Comparison of ENCODE assay signal across 15 mouse cellular contexts in genomic region chr17:65548698-65549365, GRCm38 (mm10). TPM values are rescaled to one million over a fixed set of nuclear protein-coding genes. Genes with fewer than 3 reads are reported as not detected.
A peak's percentile ranks its signal among the peaks of the same experiment; 100 is the strongest.
DNase-seq lines count a peak whose midpoint lies in the region; ATAC-seq lines count a peak whose summit lies in the region.
"Had no signal": no experiment of that assay in that cellular context is flagged by ENCODE, and none has a peak within 500 bp of the region (broad histone marks: within the 10 kb centered on the region; RNA-seq: fewer than 3 reads in every experiment).

No protein-coding gene starts in this region.

- H3K4me3 ChIP-seq in heart, embryonic 11.5 days (ENCODE audit: low read depth, low read length) = no peak overlapping the region
- no peak overlapping the region for H3K4me3 ChIP-seq in heart, embryonic 16.5 days (ENCODE audit: low read length)
- H3K4me3 ChIP-seq in limb, embryonic 10.5 days = no peak overlapping the region
- H3K4me3 ChIP-seq: liver, embryonic 15.5 days; midbrain, embryonic 13.5 days had no signal

- WGBS in heart, embryonic 11.5 days (ENCODE audit: insufficient replicate concordance) = 71% methylated on average over 18 of the region's 18 CpGs
- WGBS in heart, embryonic 16.5 days = 49% methylated on average over 18 of the region's 18 CpGs
- 83% methylated on average over 18 of the region's 18 CpGs for WGBS in limb, embryonic 10.5 days

- no peaks in the 10 kb centered on the region for H3K4me1 ChIP-seq in heart, embryonic 11.5 days (ENCODE audit: control insufficient read depth, insufficient read depth, low read length)
- peaks cover 8% of the 10 kb centered on the region; the same call in 1 of the 2 replicates for H3K4me1 ChIP-seq in heart, embryonic 16.5 days (ENCODE audit: control insufficient read depth, insufficient read depth, low read length)
- H3K4me1 ChIP-seq in limb, embryonic 10.5 days = no peaks in the 10 kb centered on the region
- H3K4me1 ChIP-seq: midbrain, embryonic 13.5 days had no signal

- no peak overlapping the region for H3K9ac ChIP-seq in heart, embryonic 11.5 days (ENCODE audit: low read depth, low read length)
- H3K9ac ChIP-seq in heart, embryonic 16.5 days (ENCODE audit: low read length) = no peak overlapping the region
- H3K9ac ChIP-seq: liver, embryonic 15.5 days; midbrain, embryonic 13.5 days had no signal

- H3K36me3 ChIP-seq in heart, embryonic 11.5 days (ENCODE audit: control insufficient read depth, insufficient read depth, low read length) = no peaks in the 10 kb centered on the region
- no peaks in the 10 kb centered on the region for H3K36me3 ChIP-seq in heart, embryonic 16.5 days (ENCODE audit: control insufficient read depth, insufficient read depth)
- H3K36me3 ChIP-seq in limb, embryonic 10.5 days = no peaks in the 10 kb centered on the region
- H3K36me3 ChIP-seq: liver, embryonic 15.5 days; midbrain, embryonic 13.5 days had no signal

- ATAC-seq in heart, embryonic 11.5 days (replicated peaks; ENCODE audit: insufficient number of reproducible peaks, low FRiP score, low TSS enrichment) = no peak
- ATAC-seq in heart, embryonic 16.5 days (replicated peaks; ENCODE audit: extremely low read depth, insufficient read depth, low FRiP score) = peak; percentile 41; the same call in 1 of the 2 replicates
- ATAC-seq in granulocyte monocyte progenitor cell, adult 5-6 weeks (replicated peaks; ENCODE audit: poor library complexity, severe bottlenecking) = no peak
- ATAC-seq: CD4-positive, CD25-positive, alpha-beta regulatory T cell, adult 4 months; midbrain, embryonic 13.5 days; Patski had no signal

- H3K27me3 ChIP-seq in heart, embryonic 11.5 days (ENCODE audit: control insufficient read depth, insufficient read depth, low read length) = no peaks in the 10 kb centered on the region
- no peaks in the 10 kb centered on the region for H3K27me3 ChIP-seq in heart, embryonic 16.5 days (ENCODE audit: control insufficient read depth, insufficient read depth, low read length)
- H3K27me3 ChIP-seq in limb, embryonic 10.5 days (ENCODE audit: low read depth, poor library complexity, severe bottlenecking) = no peaks in the 10 kb centered on the region
- H3K27me3 ChIP-seq: liver, embryonic 15.5 days; midbrain, embryonic 13.5 days had no signal

- no peak overlapping the region for H3K27ac ChIP-seq in heart, embryonic 11.5 days (ENCODE audit: low read depth, low read length)
- peak overlapping the region; percentile 58 for H3K27ac ChIP-seq in heart, embryonic 16.5 days (ENCODE audit: low read length)
- H3K27ac ChIP-seq in limb, embryonic 10.5 days = no peak overlapping the region
- H3K27ac ChIP-seq: liver, embryonic 15.5 days; midbrain, embryonic 13.5 days had no signal

- no peak overlapping the region for H3K4me2 ChIP-seq in heart, embryonic 11.5 days
- 0 out of 2 replicates have a peak overlapping the region, but pooled peaks have one; percentile 2 for H3K4me2 ChIP-seq in heart, embryonic 16.5 days (ENCODE audit: low read depth, low read length)
- H3K4me2 ChIP-seq: liver, embryonic 15.5 days; midbrain, embryonic 13.5 days had no signal

- peak; percentile 50 for DNase-seq in heart, adult 8-10 months (ENCODE audit: low spot score)
- DNase-seq in ovary, postnatal 36 days (ENCODE audit: low spot score) = peak; percentile 67
- no peak for DNase-seq in ovary, postnatal 14 days (ENCODE audit: low spot score)
- no peak for DNase-seq in limb, embryonic 10.5 days (ENCODE audit: low spot score)
- DNase-seq: cerebellum, adult 9-11 months had no signal

- no peaks in the 10 kb centered on the region for H3K9me3 ChIP-seq in heart, embryonic 11.5 days (replicated peaks; ENCODE audit: control insufficient read depth, low read length)
- H3K9me3 ChIP-seq in heart, embryonic 16.5 days (replicated peaks; ENCODE audit: control insufficient read depth, low read length) = no peaks in the 10 kb centered on the region
- H3K9me3 ChIP-seq in limb, embryonic 10.5 days (replicated peaks) = no peaks in the 10 kb centered on the region
- H3K9me3 ChIP-seq: liver, embryonic 15.5 days; midbrain, embryonic 13.5 days had no signal

RNA-seq across cellular contexts. Expression of gene Tmem232, which starts 8.2 kb away (rescaled TPM):
- total RNA-seq in heart, adult 8-10 months (2022) = under 1 TPM in 1 of 4 experiments, not detected in 3; 0.22 TPM
- 0.23 and 0.34 TPM in 2 replicates for polyA plus RNA-seq in heart, embryonic 11.5 days (2014; fragmentation: Nextera tagmentation; extraction: Ambion mirVana)
- polyA plus RNA-seq in heart, embryonic 16.5 days (2015; fragmentation: Nextera tagmentation; extraction: Ambion mirVana) = 0.13 and 0.36 TPM in 2 replicates
- polyA plus RNA-seq in limb, embryonic 10.5 days (2016; fragmentation: Nextera tagmentation; extraction: Ambion mirVana) = 0.13 and 0.16 TPM in 2 replicates
- total RNA-seq in granulocyte monocyte progenitor cell, adult 5-6 weeks (2014; fragmentation: Nextera tagmentation) = not detected in 2 replicates
- not detected in 2 replicates for total RNA-seq in granulocyte monocyte progenitor cell, adult 5-6 weeks (2017)
- total RNA-seq: hematopoietic stem cell, adult 5-6 weeks had no signal
- polyA plus RNA-seq: CD4-positive, CD25-positive, alpha-beta regulatory T cell, adult 4 months; embryonic facial prominence, embryonic 11.5 days; liver, embryonic 15.5 days; Patski; small intestine, adult 2 months had no signal

Comparison
In these comparisons a context has a peak if more than half of its experiments do, and no peak if none do; other contexts are left out.
1. DNase-seq: peak in heart, adult 8-10 months (single experiment) and ovary, postnatal 36 days (single experiment); none in ovary, postnatal 14 days (single experiment) and limb, embryonic 10.5 days (single experiment).